Mouse (Mus musculus) cerebellum, adult 2 months (tissue): ENCODE data around the gene Fancd2. TPM values are rescaled to one million over a fixed set of nuclear protein-coding genes. Genes with fewer than 3 reads are reported as not detected.

Source experiments
- DNase-seq, 2 experiments: peaks; one replicate each; pipeline ENCODE4 v3.0.0; 2021
- H3K27ac ChIP-seq: fragments of 200-500 bp; 2 replicates; pipeline ENCODE4 v1.5.1; 2012; ENCODE audit warnings: low read length, control low read depth, inconsistent platforms; ENCODE audit not compliant: insufficient read depth
- H3K27me3 ChIP-seq: fragments of 200-500 bp; 2 replicates; pipeline ENCODE4 v1.6.1; 2012; ENCODE audit warnings: inconsistent platforms, mild to moderate bottlenecking, low read length, moderate library complexity; ENCODE audit not compliant: control insufficient read depth, insufficient read depth
- H3K4me1 ChIP-seq: fragments of 200-500 bp; 2 replicates; pipeline ENCODE4 v1.6.1; 2011; ENCODE audit warnings: low read length; ENCODE audit not compliant: control insufficient read depth, insufficient read depth
- H3K4me3 ChIP-seq: fragments of 200-500 bp; replicated peaks from 2 replicates; pipeline ENCODE3; 2011; ENCODE audit warnings: mild to moderate bottlenecking, low read depth, low read length, control low read depth; ENCODE audit not compliant: insufficient read depth
- CTCF ChIP-seq: fragments of 200-500 bp; IDR thresholded peaks from 2 replicates; pipeline ENCODE4 v1.5.1; 2011; ENCODE audit warnings: low read depth, mild to moderate bottlenecking, control low read depth, low read length, moderate library complexity, borderline replicate concordance; ENCODE audit not compliant: insufficient read depth
- POLR2A ChIP-seq: fragments of 200-500 bp; IDR thresholded peaks from 2 replicates; pipeline ENCODE4 v1.6.1; 2011; ENCODE audit warnings: low read length, control low read depth, borderline replicate concordance; ENCODE audit not compliant: insufficient read depth
- WGBS: fragments of 180-500 bp; shearing (Covaris S2); methylation state at CpG from one replicate; pipeline ENCODE4 v1.1.7; 2018; 5-methylcytosine and 5-hydroxymethylcytosine counted together
- polyA plus RNA-seq: library from polyadenylated mRNA; depleted of rRNA; stranded (reverse); fragments of >200 nt; gene quantifications from 2 replicates; pipeline ENCODE4 v1.2.3, GENCODE M21; 2012

Fancd2 gene
- polyA plus RNA-seq, 1 experiment = 0.34 TPM

- Histone ChIP-seq H3K4me1 (peaks cover 7% of the 10 kb centered on the region), H3K27ac (no peak overlapping the region), H3K27me3 (no peaks in the 10 kb centered on the region), H3K4me3 (peak overlapping the region; percentile 5)
- peak; percentile 47 to 62 for DNase-seq
- WGBS = 13% methylated on average over 54 of the region's 54 CpGs
- TF ChIP-seq CTCF = peak; percentile 54
- 0 out of 2 replicates have a peak, but pooled peaks have one; percentile 29 for TF ChIP-seq POLR2A
These were observed 37.2 kb upstream of the Fancd2 start for GRCm38 (mm10) chr6:113494258-113494788.

GRCm38 (mm10) chr6:113495071-113495675 is 36.3 kb upstream of the Fancd2 start:
- TF ChIP-seq CTCF (no peak), POLR2A (no peak)
- Histone ChIP-seq H3K4me3 (no peak overlapping the region), H3K27ac (no peak overlapping the region), H3K4me1 (no peaks in the 10 kb centered on the region; the same call in 1 of the 2 replicates), H3K27me3 (no peaks in the 10 kb centered on the region)
- WGBS = 57% methylated on average over 28 of the region's 28 CpGs
- DNase-seq = peak in 1 of 2 experiments; percentile 46

- H3K27me3 ChIP-seq = no peaks in the 10 kb centered on the region
- H3K4me3 ChIP-seq = no peak overlapping the region
- H3K27ac ChIP-seq = no peak overlapping the region
- H3K4me1 ChIP-seq = no peaks in the 10 kb centered on the region; the same call in 1 of the 2 replicates
- TF ChIP-seq POLR2A = no peak
- TF ChIP-seq CTCF = no peak
- 80% methylated on average over 6 of the region's 6 CpGs for WGBS
- no peak for DNase-seq
These were observed 32.1 kb upstream of the Fancd2 start for GRCm38 (mm10) chr6:113499346-113499745.

DNA sequence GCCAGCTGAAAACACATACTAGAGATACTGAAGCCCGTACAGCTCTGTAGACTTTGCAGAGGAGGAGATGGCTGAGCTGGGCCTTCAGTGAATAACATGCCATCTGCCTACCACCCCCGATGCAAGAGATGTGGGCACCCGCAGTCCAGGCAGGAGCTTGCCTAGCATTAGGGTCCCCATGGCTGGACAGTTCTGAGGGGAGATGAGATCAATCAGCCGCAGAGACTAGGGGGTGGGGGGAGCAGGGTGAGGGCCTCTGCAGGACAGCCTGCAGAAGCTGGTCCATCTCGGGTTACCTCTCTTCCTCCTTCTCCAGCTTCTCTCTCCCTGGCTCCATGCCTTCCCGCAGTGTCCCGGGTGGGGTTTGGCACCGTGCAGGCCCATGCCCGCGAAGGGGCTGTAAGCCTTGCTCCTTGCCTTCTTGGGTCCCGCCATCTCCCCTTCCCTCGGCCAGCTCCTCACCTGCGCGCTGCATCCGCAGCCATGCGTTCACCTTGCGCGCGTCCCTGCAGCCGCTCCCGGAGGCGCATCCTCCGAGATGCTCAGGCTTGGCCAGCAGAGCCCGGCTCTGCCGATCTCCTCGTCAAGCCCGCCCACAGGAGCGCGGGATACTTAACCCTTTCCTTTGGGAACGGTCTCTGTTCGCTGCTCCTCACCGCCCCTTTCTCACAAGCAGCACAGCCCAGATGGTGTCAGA is 29.9 kb upstream of the Fancd2 start, which contains the start of gene Prrt3:
Gene Prrt3 (minus strand): TSS at position 544 of the 697 bp plus-strand sequence.
- TF ChIP-seq POLR2A (peak; percentile 94), CTCF (no peak)
- Histone ChIP-seq H3K27ac (peak within 1 kb of the TSS; percentile 93), H3K27me3 (no peaks in the 10 kb centered on the region), H3K4me1 (no peaks in the 10 kb centered on the region), H3K4me3 (peak within 1 kb of the TSS; percentile 95)
- WGBS = under 1% methylated on average over 30 of the region's 32 CpGs
- DNase-seq = peak; percentile 87 to 90

- 95% methylated on average over 2 of the region's 2 CpGs for WGBS
- TF ChIP-seq CTCF (no peak), POLR2A (no peak)
These were observed 28.7 kb upstream of the Fancd2 start for GRCm38 (mm10) chr6:113502801-113503200.

DNA sequence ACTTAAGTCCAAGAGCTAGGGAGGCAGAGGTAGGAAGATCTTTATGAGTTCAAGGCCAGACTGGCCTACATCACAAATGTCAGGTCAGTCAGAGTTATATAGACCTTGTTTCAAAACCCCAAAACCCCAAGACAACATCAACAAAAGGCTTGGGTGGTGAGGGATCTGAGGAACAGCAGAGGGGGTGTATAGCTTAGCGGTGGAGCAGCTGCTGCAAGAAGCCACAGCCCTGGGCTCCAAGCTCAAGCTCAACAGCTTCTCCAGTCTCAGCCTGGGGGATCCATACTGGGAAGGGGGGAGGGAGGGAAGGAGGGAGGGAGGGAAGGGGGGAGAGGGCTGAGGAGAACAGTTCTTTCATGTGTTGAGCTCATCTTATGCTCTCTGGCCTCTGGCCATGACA is 25.8 kb upstream of the Fancd2 start:
- Histone ChIP-seq H3K27ac (no peak overlapping the region), H3K27me3 (no peaks in the 10 kb centered on the region), H3K4me3 (no peak overlapping the region), H3K4me1 (peaks cover 12% of the 10 kb centered on the region)
- DNase-seq = no peak
- 92% methylated on average over 1 of the region's 1 CpGs for WGBS
- no peak for TF ChIP-seq POLR2A
- TF ChIP-seq CTCF = no peak

More at GRCm38 (mm10) chr6:113502801-113503200, 28.7 kb upstream of the Fancd2 start:
- Histone ChIP-seq H3K27ac (no peak overlapping the region), H3K4me3 (no peak overlapping the region), H3K4me1 (peaks cover 2% of the 10 kb centered on the region; the same call in 1 of the 2 replicates), H3K27me3 (no peaks in the 10 kb centered on the region)
- no peak for DNase-seq

DNA sequence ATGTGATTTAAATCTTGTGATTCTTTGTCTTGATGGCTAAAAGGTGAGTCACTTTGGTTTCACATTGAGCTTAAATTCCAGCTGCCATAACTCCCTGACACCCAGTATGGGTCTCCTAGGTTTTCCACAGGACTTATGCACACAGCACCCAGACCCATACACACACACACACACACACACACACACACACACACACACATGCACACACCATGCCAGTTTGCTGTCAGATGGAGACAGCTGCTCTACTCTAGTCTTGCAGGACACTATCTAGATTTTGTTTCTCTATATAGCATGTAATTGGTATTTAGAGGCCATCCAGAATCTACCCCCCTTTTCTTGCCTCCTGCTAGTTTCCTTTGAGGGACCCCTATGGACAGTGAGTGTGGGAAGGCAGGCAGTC is 24.4 kb upstream of the Fancd2 start:
- Histone ChIP-seq H3K27me3 (no peaks in the 10 kb centered on the region), H3K4me1 (peaks cover 12% of the 10 kb centered on the region), H3K27ac (no peak overlapping the region), H3K4me3 (no peak overlapping the region)
- TF ChIP-seq CTCF (no peak), POLR2A (no peak)
- DNase-seq = no peak
